Mouse (Mus musculus): ENCODE measurements around the gene Baz1b. TPM values are rescaled to one million over a fixed set of nuclear protein-coding genes. Genes with fewer than 3 reads are reported as not detected.

Gene Baz1b
- total RNA-seq, 2 experiments from 2014 or later: 59.4 to 63.6 TPM

- no peak for DNase-seq (ENCODE audit: low spot score in 2 of 2)
These were observed 84.6 kb downstream of the Baz1b start for GRCm38 (mm10) chr5:135271563-135272165.

GRCm38 (mm10) chr5:135274663-135275396, 87.8 kb downstream of the Baz1b start:
- no peak for DNase-seq (ENCODE audit: low spot score in 2 of 2)

GRCm38 (mm10) chr5:135276597-135276996, 89.5 kb downstream of the Baz1b start:
- DNase-seq (ENCODE audit: low spot score in 2 of 2): no peak

- DNase-seq (ENCODE audit: low spot score in 2 of 2): no peak
These were observed 93.2 kb downstream of the Baz1b start for GRCm38 (mm10) chr5:135280226-135280625.

GRCm38 (mm10) chr5:135285211-135285610, 98.1 kb downstream of the Baz1b start:
- DNase-seq (ENCODE audit: low spot score in 2 of 2): no peak

GRCm38 (mm10) chr5:135286185-135286584, 99.1 kb downstream of the Baz1b start:
- peak; percentile 72 to 81 for DNase-seq (ENCODE audit: low spot score in 2 of 2)

GRCm38 (mm10) chr5:135286926-135287325, 99.9 kb downstream of the Baz1b start:
- DNase-seq (ENCODE audit: low spot score in 2 of 2): no peak

- DNase-seq (ENCODE audit: low spot score in 2 of 2): no peak
These were observed 103.6 kb downstream of the Baz1b start for GRCm38 (mm10) chr5:135290703-135291102.

GRCm38 (mm10) chr5:135291193-135291592, 104.1 kb downstream of the Baz1b start:
- DNase-seq (ENCODE audit: low spot score in 2 of 2): no peak

GRCm38 (mm10) chr5:135292001-135292400, 104.9 kb downstream of the Baz1b start:
- no peak for DNase-seq (ENCODE audit: low spot score in 2 of 2)

Small RNAs within 50 kb of the gene (microRNA-seq; reads per million reads assigned to microRNA genes)
- gene Gm25315: not detected

Other genes with a start within 250 kb of the Baz1b start
- not detected for gene Cldn4, start 240.3 kb upstream of the Baz1b start, total RNA-seq (2021)
- gene Cldn3, start 201.1 kb upstream of the Baz1b start, total RNA-seq (2021): under 1 TPM in 1 of 2 experiments, not detected in 1; 0.29 TPM
- gene Abhd11, start 178.1 kb upstream of the Baz1b start, total RNA-seq (2021): 10 to 100 TPM; 44.0 to 44.6 TPM
- 1 to 10 TPM; 4.5 to 5.1 TPM for gene Stx1a, start 163.8 kb upstream of the Baz1b start, total RNA-seq (2021)
- gene Dnajc30, start 123.1 kb upstream of the Baz1b start, total RNA-seq (2021): 10 to 100 TPM; 23.8 to 25.2 TPM
- 10 to 100 TPM; 29.9 to 33.3 TPM for gene Bud23, start 122.3 kb upstream of the Baz1b start, total RNA-seq (2021)
- gene Vps37d, start 109.0 kb upstream of the Baz1b start, total RNA-seq (2021): 1 to 10 TPM; 3.2 to 4.1 TPM
- 10 to 100 TPM; 13.8 to 24.6 TPM for gene Mlxipl, start 97.4 kb upstream of the Baz1b start, total RNA-seq (2021)
- gene Tbl2, start 37.6 kb upstream of the Baz1b start, total RNA-seq (2021): 10 to 100 TPM; 18.3 to 22.2 TPM
- gene Bcl7b, start 19.0 kb upstream of the Baz1b start, total RNA-seq (2021): 10 to 100 TPM; 27.3 to 28.0 TPM
- 10 to 100 TPM; 16.0 to 20.2 TPM for gene Fzd9, start 64.0 kb downstream of the Baz1b start, total RNA-seq (2021)
- under 1 TPM; 0.32 to 0.36 TPM for gene Fkbp6, start 162.8 kb downstream of the Baz1b start, total RNA-seq (2021)
- not detected for gene Trim50, start 166.0 kb downstream of the Baz1b start, total RNA-seq (2021)
- gene Nsun5, start 182.7 kb downstream of the Baz1b start, total RNA-seq (2021): 10 to 100 TPM; 12.4 to 14.2 TPM
- 10 to 100 TPM; 22.1 to 23.6 TPM for gene Pom121, start 207.3 kb downstream of the Baz1b start, total RNA-seq (2021)

All from gastrocnemius, postnatal 4 days (tissue).